Mouse (Mus musculus) adrenal gland (tissue): ENCODE results near the gene Stn1.

Source experiments
- intact Hi-C: fragments of 180-260 bp; cut with DNase I; formaldehyde crosslinking; loops from one replicate; pipeline ENCODE4 v1.15.1; 2025

The Stn1 gene

DNA sequence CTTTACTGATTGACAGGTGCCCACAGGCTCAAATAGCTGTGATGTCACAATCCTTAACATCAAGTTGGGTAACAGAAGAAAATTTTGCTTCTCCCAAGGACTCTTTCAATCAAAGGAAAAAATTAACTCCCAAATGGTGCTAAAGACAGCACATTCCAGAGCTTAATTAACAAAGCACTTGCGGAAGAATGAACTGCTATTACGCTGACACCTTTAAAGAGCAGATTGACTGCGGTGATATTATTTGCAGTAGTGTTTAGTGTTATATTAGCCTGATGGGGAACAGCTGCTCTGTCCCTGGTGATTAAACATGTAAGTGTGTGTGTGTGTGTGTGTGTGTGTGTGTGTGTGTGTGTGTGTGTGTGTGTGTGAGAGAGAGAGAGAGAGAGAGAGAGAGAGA, 7.7 kb upstream of the Stn1 start:
- intact Hi-C loops: no loop called here

DNA sequence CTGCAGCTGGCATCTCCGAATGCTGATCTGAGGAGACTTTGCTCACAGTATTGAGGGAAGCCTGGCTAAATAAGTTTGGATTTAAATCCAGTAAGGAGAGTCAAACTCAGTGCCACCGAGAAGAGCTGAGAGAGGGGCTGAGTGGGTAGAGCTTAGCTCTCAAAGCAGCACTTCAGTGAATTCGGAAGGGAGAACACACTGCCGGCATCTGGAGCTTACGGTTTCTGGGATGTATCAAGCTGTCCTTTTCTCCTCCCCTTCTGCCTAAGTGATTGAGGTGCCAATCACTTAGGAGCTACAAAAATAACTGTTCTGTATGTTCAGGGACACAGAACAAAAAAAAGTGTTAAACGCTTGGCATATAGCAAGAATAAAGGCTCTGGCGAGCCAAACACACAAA, 5.1 kb upstream of the Stn1 start:
- intact Hi-C loops: no loop called here

DNA sequence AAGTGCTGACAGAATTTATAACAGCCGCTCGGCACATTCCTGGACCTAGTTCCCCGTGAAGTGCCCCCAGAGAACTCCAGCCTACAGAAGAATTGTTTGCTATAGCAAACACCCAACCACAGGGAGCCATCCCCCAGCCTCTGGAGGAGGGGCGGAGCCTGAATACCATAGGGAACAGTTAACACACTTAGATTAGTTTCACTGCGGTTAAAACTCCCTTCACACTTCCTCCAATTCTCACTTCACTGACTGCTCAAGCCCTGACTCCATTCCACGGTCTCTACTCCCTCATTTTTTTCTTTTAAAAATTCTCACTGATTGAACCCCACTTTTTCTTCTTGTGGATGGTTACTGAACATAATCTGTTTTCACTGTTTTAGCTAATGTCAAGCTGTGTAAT, 1.5 kb upstream of the Stn1 start:
- intact Hi-C loops: no loop called here

DNA sequence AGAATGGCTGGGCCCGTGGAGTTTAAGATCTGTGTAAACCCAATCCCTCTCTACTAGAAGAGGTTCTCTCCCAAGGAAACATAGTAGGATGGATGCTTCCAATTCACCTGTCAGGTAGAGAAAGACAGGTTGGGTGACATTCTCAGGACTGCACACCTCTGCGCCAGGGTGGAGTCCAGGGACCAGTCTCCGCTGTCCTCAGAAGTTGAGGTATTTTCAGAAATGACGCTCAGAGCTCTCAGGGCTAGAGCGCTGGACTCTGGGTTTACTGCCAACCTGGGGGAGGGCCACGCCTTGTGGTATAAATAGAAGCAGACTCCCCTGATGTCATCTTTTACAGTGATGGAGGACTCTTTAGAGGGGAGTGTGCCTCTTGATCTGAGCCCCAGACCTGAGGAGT, 572 bp upstream of the Stn1 start:
- intact Hi-C loops: no loop called here

DNA sequence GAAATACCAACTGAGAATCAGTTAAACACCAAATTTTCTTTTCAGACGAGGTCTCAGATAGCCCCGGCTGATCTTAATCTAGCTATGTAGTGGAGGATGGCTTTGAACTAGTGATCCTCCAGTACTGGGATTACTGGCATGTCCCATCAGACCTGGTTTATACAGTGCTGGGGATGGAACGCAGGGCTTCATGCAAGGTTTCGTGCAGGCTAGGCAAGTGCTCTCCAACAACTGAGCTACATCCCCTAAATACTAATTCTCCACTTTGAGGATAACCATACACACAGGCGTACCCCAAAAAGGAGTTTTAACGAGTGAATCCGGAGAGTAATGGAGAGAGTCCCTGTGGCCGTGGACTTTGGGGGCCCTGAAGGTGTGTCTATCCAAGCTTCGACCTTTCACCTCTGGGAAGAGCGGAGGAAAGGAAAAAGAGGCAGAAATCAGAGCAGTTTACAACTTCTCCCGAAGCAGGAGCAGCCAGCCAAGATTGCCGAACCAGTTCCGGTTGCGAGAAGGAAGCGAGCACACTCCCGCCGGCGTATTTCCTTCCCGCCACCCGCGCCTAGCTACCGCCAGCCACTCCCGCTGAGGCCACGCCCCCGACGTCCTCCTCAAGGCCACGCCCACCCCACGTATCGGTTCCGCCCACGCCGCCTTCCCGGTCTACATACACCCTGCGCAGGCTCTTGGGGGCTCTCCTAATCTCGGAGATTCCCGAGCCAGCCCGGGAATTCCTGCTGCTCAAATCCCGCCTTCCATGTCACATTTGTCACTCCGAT, 597 bp downstream of the Stn1 start:
- intact Hi-C loops: no loop called here

DNA sequence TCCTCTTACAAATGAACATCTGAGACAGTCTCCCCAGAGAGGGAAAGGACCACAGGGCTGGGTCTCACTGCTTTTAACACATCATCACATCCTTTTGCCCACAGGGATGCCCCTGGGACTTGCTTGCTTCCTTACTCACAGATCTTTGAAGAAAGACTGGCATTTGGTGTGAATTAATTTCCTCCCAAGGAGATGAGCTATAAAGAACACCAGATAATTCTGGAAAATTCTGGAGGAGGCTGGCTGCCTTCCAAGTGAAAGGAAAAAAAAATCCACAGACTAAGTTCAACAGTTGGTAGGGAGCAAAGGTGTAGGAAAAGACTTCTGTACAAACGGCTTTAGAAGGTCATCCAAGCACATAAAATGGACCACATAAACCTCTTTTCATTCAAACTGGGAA, 3.2 kb downstream of the Stn1 start:
- intact Hi-C loops: no loop called here

DNA sequence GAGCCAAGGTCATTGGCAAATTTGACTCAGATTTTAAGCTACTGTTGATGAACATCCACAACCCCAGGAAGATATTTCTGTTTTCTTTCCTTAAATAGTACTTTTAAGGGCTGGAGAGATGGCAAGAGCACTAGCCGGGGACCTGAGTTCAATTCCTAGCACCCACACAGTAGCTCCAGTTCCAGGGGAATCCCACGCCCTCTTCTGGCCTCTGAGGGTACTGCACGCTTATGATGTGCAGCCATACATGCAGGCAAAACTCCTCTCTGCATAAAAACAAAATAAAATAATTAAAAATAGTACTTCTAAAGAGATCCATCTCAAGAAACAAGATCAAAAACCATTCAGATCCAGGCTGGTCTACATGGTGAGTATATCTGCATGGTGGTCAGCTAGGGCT, 4.9 kb downstream of the Stn1 start:
- intact Hi-C loops: no loop called here

DNA sequence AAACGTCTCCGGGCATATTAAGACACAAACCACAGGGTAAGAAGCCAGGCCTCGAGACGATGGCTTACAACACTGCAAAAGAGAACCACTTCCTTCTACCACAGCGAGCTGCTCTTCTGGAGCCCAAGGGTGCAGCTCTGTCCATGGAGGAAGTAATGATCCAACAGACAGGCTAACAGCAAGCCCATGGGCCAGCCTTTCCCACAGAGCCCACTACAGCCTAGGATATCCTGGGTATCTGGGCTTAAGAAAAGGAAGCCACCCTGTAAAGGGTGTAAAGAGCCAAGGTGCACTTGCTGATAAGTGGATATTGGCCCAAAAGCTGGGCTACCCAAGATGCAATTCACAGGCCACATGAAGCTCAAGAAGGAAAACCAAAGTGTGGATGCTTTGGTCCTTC, 6.0 kb downstream of the Stn1 start:
- intact Hi-C loops: no loop called here

DNA sequence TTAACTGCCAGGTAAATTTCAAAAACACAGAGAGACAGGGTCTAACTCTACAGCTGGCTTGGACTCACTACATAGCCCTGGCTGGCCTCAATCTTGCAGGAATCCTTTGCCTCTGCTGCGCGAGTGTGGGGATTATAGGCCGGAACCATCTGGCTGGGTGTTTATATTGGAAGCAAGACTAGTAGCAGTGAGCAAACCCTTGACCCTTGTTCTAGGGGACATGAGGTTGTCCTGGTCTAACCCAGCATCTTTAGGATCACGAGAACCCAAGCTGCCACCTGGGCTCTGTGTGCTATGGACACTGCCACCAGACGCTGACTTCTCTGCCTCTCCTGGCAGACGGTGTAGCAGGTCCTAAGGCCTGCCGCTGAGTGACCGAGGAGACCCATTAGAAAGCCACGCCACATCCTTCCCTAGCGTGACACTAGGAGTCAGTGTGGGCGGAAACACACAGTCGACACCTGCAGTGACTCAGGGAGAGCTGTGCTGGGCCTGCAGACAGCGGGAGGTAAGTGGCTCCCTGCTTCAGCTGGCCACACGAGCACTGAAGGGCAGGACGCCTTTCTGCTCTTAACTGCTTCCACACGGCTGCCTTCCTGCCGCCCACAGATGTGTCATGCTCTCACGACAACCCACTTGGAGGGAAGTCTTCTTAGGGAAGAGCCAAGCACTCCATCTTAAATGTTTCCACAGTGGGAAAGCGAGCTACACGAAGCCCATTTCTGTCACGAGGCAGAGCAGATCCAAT, 10.9 kb downstream of the Stn1 start:
- intact Hi-C loops: no loop called here

DNA sequence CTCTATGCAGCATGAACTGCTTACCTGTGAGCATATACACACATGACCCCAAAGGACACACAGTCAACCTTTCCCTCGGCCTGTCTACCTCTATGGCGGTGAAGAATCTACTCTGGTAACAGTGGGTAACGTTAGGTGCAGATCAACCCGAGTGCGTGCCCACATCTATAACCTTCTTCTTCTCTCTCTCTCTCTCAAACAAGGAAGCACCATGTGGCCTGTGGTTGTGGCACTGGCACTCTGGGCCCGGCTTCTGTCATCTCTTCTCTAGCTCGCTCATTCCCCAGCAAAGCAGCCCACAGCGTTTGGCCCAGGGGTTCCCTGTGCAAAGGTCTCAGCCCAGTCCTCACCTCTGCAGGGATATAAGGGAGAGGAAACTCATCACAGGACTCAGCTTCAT, 12.4 kb downstream of the Stn1 start:
- intact Hi-C loops: no loop called here

DNA sequence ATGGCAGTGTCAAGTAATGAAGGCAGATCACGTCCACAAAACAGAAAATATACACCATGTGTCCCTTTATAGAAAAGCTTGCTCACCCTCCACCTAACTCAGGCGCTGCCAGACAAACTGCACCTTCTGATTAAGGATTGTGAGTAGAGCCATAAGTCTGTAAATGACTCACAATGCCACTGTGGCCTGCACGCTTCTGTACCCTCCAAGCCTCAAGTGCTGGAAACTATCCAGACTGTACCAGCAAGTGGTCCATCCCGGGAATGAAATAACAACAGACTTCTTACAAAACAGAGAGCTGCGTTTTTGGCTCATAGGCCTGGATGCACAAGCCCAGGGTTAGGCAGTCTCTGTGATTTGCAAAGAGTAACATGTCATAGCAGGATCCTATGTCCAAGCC, 15.9 kb downstream of the Stn1 start:
- intact Hi-C loops: no loop called here

DNA sequence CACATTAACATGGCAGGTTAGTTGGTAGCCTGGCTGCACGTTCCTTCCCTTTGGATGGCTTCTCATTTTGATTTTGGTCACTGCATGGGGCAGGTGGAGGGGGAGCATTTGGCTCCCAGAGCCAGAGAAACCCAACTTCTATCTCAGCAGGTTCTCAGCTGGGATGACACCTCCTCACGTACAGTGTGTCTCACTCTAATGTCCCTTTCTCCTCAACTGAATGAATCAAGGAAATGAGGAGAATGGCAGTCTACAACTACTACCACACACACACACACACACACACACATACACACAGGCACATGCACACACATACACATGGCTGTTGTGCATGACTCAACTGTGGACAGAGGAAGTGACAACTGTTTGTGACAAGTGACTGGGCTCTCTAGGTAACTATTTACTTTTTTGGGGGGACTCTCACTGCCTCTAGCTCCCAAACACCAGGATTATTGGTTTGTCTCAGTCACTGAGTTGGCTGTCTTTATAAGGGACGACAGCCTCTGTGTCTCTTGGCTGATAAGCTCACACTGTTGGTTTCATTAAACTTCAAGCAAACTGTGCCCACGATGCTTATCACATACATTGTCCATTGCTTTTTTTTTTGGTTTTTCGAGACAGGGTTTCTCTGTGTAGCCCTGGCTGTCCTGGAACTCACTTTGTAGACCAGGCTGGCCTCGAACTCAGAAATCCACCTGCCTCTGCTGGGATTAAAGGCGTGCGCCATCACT, 18.0 kb downstream of the Stn1 start:
- intact Hi-C loops: loop anchor here (10.0 kb wide), 1 partner anchor 215 kb away; the partner anchor contains the start of gene Sfr1

DNA sequence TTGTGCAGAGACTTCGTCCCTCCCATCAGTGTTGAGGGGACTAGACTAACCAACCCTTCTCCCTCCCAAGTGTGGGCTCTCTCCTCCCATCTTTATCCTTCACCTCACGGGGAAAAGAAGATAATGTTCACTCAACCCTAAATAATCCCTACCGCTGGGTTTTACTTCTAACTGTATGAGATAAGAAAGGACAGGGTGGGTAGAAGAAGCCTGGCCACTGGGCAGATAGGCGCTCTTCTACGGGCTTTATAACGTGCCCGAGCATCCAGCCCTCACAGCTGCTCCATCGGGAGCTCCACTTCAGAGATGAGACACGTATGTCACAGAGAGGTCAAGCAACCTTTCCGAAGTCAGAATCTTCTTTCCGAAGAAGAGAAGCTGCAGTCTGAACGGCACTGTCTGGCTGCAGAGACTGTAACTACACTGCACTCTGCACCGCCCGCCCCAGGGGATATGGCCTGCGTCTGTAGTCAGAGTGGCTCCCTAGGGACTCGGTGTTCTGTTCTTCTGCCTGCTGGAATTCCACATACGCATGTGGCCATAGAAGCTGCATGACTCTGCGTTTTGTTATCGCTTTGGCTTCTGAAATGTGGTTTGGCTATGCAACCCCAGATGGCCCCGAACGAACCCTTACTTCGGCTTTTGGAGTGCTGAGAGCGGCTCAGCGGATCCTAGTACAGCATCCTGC, 18.7 kb downstream of the Stn1 start:
- intact Hi-C loops: loop anchor here (10.0 kb wide), 1 partner anchor 216 kb away; the partner anchor contains the start of gene Sfr1

DNA sequence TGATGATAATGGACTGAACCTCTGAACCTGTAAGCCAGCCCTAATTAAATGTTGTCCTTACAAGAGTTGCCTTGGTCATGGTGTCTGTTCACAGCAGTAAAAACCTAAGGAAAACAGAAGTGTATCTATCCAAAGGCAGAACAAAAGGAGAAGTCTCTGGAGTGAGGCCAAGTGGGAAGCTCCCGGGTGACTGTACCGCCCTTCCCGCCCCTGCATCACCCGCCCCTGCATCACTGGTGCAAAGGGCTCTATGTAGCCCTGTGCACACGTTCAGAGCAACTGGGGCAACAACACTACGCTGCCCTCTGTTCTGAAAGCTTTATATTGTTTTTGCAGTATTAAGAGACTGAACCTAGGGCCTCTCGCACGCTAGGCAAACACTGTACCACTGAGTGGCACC, 19.7 kb downstream of the Stn1 start:
- intact Hi-C loops: loop anchor here (10.0 kb wide), 1 partner anchor 217 kb away; the partner anchor contains the start of gene Sfr1

DNA sequence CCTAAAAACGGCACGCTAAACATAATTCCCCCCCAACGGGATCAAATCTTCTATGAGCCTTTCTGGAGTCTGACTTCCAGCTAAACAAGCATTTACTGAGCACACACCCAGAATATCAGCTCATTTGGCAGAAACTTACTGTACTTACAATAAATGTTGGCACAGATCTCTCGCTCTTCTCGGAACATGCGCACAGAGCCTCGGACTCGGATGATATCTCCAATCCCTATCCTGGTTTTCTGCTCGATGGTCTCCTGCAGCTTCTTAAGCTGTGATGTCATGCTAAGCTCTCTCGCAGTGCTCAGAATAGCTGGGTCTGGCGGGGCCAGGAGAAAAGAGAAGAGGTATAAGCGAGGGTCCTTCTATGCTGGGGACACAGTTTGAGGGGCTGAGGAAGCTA, 20.4 kb downstream of the Stn1 start:
- intact Hi-C loops: loop anchor here (10.0 kb wide), 1 partner anchor 218 kb away; the partner anchor contains the start of gene Sfr1

DNA sequence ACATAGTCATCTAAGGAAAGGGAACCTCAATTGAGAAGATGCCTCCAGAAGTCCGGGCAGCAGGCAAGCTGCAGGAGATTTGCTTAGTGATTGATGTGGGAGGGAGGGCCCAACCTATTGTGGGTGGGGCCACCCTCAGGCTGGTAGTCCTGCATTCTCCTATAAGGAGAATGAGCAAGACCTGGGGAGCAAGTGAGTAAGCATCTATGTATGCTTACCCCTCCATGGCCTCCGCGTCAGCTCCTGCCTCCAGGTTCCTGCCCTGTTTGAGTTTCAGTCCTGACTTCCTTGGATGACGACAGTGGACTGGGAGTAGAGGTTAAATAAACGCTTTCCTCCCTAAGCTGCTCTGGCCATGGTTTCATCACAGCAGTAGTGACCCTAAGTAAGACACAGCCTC, 22.2 kb downstream of the Stn1 start:
- intact Hi-C loops: loop anchor here (10.0 kb wide), 1 partner anchor 220 kb away; the partner anchor contains the start of gene Sfr1

DNA sequence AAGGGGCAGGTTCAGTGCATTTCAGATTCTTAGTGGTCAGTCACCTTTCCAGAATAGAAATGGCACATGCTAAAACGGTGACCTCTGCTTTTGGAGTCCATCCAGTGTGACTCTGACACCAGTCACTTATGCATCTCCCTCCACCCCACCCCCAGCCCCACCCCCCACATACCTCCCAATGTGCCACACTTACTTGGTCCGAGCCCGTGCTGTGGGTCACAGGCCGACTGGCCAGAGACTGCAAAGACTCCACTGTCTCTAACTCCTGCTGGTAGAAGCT, 23.7 kb downstream of the Stn1 start:
- intact Hi-C loops: loop anchor here (10.0 kb wide), 1 partner anchor 221 kb away; the partner anchor contains the start of gene Sfr1

DNA sequence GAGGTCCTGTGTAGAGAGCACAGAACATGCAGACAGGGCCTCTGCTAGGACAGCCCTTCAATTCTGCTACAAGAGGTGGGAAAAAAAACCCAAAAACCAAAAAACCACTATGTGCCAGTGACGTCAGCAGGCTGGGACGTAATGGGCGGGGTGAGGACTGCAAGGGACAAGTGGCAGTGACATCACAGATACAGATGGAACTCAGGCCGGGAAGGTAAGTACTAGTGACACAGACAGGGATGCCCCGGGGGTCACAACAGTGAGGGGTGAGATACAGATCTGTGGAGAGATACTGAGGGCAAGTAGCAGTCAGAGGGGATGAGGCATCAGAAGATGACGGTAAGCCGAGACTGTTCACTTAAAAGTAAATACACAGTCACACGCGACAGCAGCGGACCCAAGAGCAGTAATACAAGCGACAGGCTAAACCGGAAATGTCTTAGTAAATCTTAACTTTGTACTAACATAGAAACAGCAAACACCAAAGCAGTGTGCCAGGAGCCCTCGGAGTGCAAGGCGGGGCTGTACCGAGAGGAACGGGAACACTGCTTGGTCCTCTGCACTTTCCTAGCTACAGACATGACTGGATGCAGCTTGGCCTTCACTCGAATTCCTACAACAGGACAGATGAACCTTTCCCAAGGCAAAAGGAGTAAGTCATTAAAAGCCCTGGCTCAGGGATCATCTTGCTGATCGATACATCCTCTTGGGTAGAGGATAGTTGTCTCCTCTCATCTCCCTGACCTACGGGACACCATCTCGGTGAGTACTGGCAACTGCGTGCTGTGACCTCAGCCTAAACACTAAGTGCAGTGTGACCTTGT, 24.3 kb downstream of the Stn1 start:
- intact Hi-C loops: loop anchor here (10.0 kb wide), 1 partner anchor 222 kb away; the partner anchor contains the start of gene Sfr1

DNA sequence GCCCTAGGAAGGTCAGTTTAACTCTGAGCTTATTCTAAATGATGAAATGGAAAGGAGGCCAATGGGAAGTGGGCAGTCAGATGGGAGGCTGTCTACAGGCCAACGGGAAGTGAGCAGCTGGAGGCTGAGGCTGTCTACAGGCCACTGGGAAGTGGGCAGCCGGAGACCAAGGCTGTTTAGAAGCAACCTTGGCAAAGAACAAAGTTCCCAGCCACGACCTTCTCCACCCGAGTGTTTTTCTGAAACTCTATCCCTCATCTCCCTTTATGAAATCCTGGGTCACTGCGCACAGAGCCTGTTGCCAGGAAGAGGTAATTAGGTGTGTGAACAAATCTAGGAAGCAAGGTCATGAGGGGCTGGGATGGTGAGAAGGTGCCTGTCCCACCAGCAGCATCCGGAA, 25.3 kb downstream of the Stn1 start:
- intact Hi-C loops: loop anchor here (10.0 kb wide), 1 partner anchor 223 kb away; the partner anchor contains the start of gene Sfr1

DNA sequence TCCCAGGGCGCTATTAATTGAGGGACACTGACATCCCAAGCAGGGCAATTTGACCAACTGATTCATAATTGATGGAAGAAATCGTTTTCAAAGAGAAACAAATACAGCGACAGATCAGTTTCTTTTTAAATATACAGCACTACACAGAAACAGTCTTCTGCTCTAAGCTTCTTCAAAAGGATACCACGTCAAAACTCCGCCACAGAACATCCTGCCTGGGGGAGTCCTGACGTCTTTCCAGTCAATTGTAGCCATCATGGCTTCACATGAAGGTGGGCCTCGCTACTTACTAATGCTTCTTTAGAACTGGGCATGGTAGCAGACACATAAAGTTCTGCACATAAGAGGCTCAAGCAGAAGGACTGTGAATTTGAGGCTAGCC, 26.0 kb downstream of the Stn1 start:
- intact Hi-C loops: loop anchor here (10.0 kb wide), 1 partner anchor 224 kb away; the partner anchor contains the start of gene Sfr1
